Mouse (Mus musculus): Measurements from ENCODE around the gene Fam160a1.

Fam160a1 gene

GRCm38 (mm10) chr3:85619751-85620150, 197.3 kb downstream of the Fam160a1 start:
- no peak for DNase-seq

- DNase-seq = no peak
Observed at GRCm38 (mm10) chr3:85619345-85619744, 197.7 kb downstream of the Fam160a1 start.

GRCm38 (mm10) chr3:85618885-85619284, 198.2 kb downstream of the Fam160a1 start:
- peak; percentile 7 for DNase-seq

- no peak for DNase-seq
Observed at GRCm38 (mm10) chr3:85616389-85616788, 200.7 kb downstream of the Fam160a1 start.
